In genomic region chr12:3319377-3319776, GRCm38 (mm10) we compare ENCODE assay signal across 13 mouse cellular contexts. TPM values are rescaled to one million over a fixed set of nuclear protein-coding genes. Genes with fewer than 3 reads are reported as not detected.
DNase-seq lines count a peak whose midpoint lies in the region; ATAC-seq and TF ChIP-seq lines count a peak whose summit lies in the region.
"Had no signal": no experiment of that assay in that cellular context is flagged by ENCODE, and none has a peak within 500 bp of the region (broad histone marks: within the 10 kb centered on the region; RNA-seq: fewer than 3 reads in every experiment).

No protein-coding gene starts in this region.

- no peak for ATAC-seq in heart, embryonic 12.5 days (ENCODE audit: insufficient number of reproducible peaks, low FRiP score)
- ATAC-seq in midbrain, embryonic 16.5 days, result no peak
- ATAC-seq: forebrain, embryonic 13.5 days had no signal

- no peak overlapping the region for H3K9ac ChIP-seq in heart, embryonic 12.5 days
- H3K9ac ChIP-seq in midbrain, embryonic 16.5 days (ENCODE audit: low read depth, low read length), result no peak overlapping the region
- H3K9ac ChIP-seq: forebrain, embryonic 13.5 days; lung, embryonic 14.5 days had no signal

- H3K9me3 ChIP-seq in heart, embryonic 12.5 days (replicated peaks), result no peaks in the 10 kb centered on the region
- H3K9me3 ChIP-seq in midbrain, embryonic 16.5 days (replicated peaks; ENCODE audit: control insufficient read depth, low read length, poor library complexity, severe bottlenecking), result no peaks in the 10 kb centered on the region
- H3K9me3 ChIP-seq: forebrain, embryonic 13.5 days had no signal

- H3K4me3 ChIP-seq in heart, embryonic 12.5 days, result no peak overlapping the region
- no peak overlapping the region for H3K4me3 ChIP-seq in myocyte
- H3K4me3 ChIP-seq in midbrain, embryonic 16.5 days (ENCODE audit: low read depth, low read length), result no peak overlapping the region
- H3K4me3 ChIP-seq: forebrain, embryonic 13.5 days; left cerebral cortex, adult 2 months had no signal

- 64% methylated on average over 4 of the region's 4 CpGs for WGBS in heart, embryonic 12.5 days
- WGBS in midbrain, embryonic 16.5 days, result 79% methylated on average over 4 of the region's 4 CpGs

- H3K27me3 ChIP-seq in heart, embryonic 12.5 days (replicated peaks), result no peaks in the 10 kb centered on the region
- no peaks in the 10 kb centered on the region for H3K27me3 ChIP-seq in myocyte (ENCODE audit: control insufficient read depth, insufficient read depth, insufficient read length)
- H3K27me3 ChIP-seq in midbrain, embryonic 16.5 days (ENCODE audit: control insufficient read depth, insufficient read depth, low read depth, low read length), result no peaks in the 10 kb centered on the region
- H3K27me3 ChIP-seq: forebrain, embryonic 13.5 days had no signal

- no peak for TF ChIP-seq POLR2A in myocyte (IDR thresholded peaks at IDR 0.05; ENCODE audit: insufficient read length, low read depth)

- H3K4me2 ChIP-seq in heart, embryonic 12.5 days, result no peak overlapping the region
- H3K4me2 ChIP-seq in myocyte (ENCODE audit: low read depth), result peak overlapping the region; percentile 54
- no peak overlapping the region for H3K4me2 ChIP-seq in midbrain, embryonic 16.5 days (ENCODE audit: low read length)
- H3K4me2 ChIP-seq: forebrain, embryonic 13.5 days; lung, embryonic 14.5 days had no signal

- no peaks in the 10 kb centered on the region for H3K79me2 ChIP-seq in myocyte (ENCODE audit: control insufficient read depth, insufficient read depth)

- no peak overlapping the region for H3ac ChIP-seq in myocyte (ENCODE audit: control insufficient read depth, insufficient read length)

- no peak overlapping the region for H3K27ac ChIP-seq in heart, embryonic 12.5 days (ENCODE audit: poor library complexity, severe bottlenecking)
- no peak overlapping the region for H3K27ac ChIP-seq in midbrain, embryonic 16.5 days (ENCODE audit: low read length)
- H3K27ac ChIP-seq: forebrain, embryonic 13.5 days; left cerebral cortex, adult 2 months had no signal

- peak; percentile 96 for DNase-seq in heart, adult 11 months
- peak; percentile 50 for DNase-seq in NIH3T3 (ENCODE audit: low read depth)
- DNase-seq in heart, adult 8-10 months (ENCODE audit: low spot score), result peak; percentile 54
- no peak for DNase-seq in left cerebral cortex, adult 11 months (ENCODE audit: low spot score)
- no peak for DNase-seq in ovary, postnatal 10 days (ENCODE audit: low spot score)
- DNase-seq: embryo, embryonic 11 days; lung, embryonic 14.5 days; thymus, postnatal 36 days had no signal

- no peaks in the 10 kb centered on the region for H3K4me1 ChIP-seq in heart, embryonic 12.5 days (replicated peaks)
- no peaks in the 10 kb centered on the region for H3K4me1 ChIP-seq in midbrain, embryonic 16.5 days (ENCODE audit: control insufficient read depth, insufficient read depth, low read length)
- H3K4me1 ChIP-seq: forebrain, embryonic 13.5 days had no signal

- H3K36me3 ChIP-seq in heart, embryonic 12.5 days, result no peaks in the 10 kb centered on the region
- H3K36me3 ChIP-seq in myocyte (ENCODE audit: control insufficient read depth, insufficient read depth), result no peaks in the 10 kb centered on the region
- H3K36me3 ChIP-seq in midbrain, embryonic 16.5 days (ENCODE audit: control insufficient read depth, insufficient read depth, low read length), result no peaks in the 10 kb centered on the region

TF ChIP-seq in myocyte, 11 proteins besides CTCF, POLR2A, EP300 and RAD21:
- no peak for TF ChIP-seq TCF3 (IDR thresholded peaks at IDR 0.05; ENCODE audit: insufficient read length, low read depth)
- peak; percentile 79 to 90 (median 88) for TF ChIP-seq MYOD1 (IDR thresholded peaks at IDR 0.05; ENCODE audit: control insufficient read depth in 1 of 3, insufficient read length in 2 of 3, low read depth in 2 of 3)
- TF ChIP-seq TCF12 (IDR thresholded peaks at IDR 0.05; ENCODE audit: insufficient read depth, poor library complexity, severe bottlenecking), result peak; percentile 68
- TF ChIP-seq REST (IDR thresholded peaks at IDR 0.05; ENCODE audit: insufficient read depth, insufficient read length), result no peak
- no peak for TF ChIP-seq MAX (IDR thresholded peaks at IDR 0.05; ENCODE audit: low read depth)
- TF ChIP-seq CEBPB (IDR thresholded peaks at IDR 0.05; ENCODE audit: insufficient read depth, poor library complexity, severe bottlenecking), result no peak
- TF ChIP-seq MYOG (IDR thresholded peaks at IDR 0.05; ENCODE audit: control insufficient read depth in 1 of 3, insufficient read depth in 1 of 3, insufficient read length in 2 of 3, low read depth in 2 of 3), result peak; percentile 52 to 90 (median 85)
- no peak for TF ChIP-seq E2F4 (IDR thresholded peaks at IDR 0.05; ENCODE audit: insufficient read depth)
- TF ChIP-seq SRF (IDR thresholded peaks at IDR 0.05; ENCODE audit: control insufficient read depth, insufficient read length, low read depth), result no peak
- TF ChIP-seq USF1 (IDR thresholded peaks at IDR 0.05; ENCODE audit: low read depth), result no peak
- no peak for TF ChIP-seq POLR2AphosphoS2 (IDR thresholded peaks at IDR 0.05; ENCODE audit: insufficient read length, low read depth)

RNA-seq across cellular contexts. Expression of gene Rab10, which starts 9.6 kb away (rescaled TPM):
- 94.8 and 96.3 TPM in 2 replicates for polyA plus RNA-seq in heart, embryonic 12.5 days (2016; fragmentation: Nextera tagmentation; extraction: Ambion mirVana)
- 100 to 1,000 TPM; 114 to 129 (median 122) TPM for total RNA-seq in heart, adult 8-10 months (2022)
- polyA plus RNA-seq in myocyte (2012; fragmentation: generic; extraction: Trizol), result 81.0 TPM
- 151 TPM in 2 replicates for polyA plus RNA-seq in midbrain, embryonic 16.5 days (2015; fragmentation: Nextera tagmentation; extraction: Ambion mirVana)

RNA-seq across cellular contexts. Expression of gene Kif3c, which starts 45.6 kb away (rescaled TPM):
- 8.6 and 10.7 TPM in 2 replicates for polyA plus RNA-seq in heart, embryonic 12.5 days (2016; fragmentation: Nextera tagmentation; extraction: Ambion mirVana)
- 1 to 10 TPM; 5.9 to 6.9 (median 6.3) TPM for total RNA-seq in heart, adult 8-10 months (2022)
- polyA plus RNA-seq in myocyte (2012; fragmentation: generic; extraction: Trizol), result 16.7 TPM
- 94.5 and 96.7 TPM in 2 replicates for polyA plus RNA-seq in midbrain, embryonic 16.5 days (2015; fragmentation: Nextera tagmentation; extraction: Ambion mirVana)

Comparison
In these comparisons a context has a peak if more than half of its experiments do, and no peak if none do; other contexts are left out.
1. DNase-seq: peak in heart, adult 11 months (single experiment), NIH3T3 (single experiment) and heart, adult 8-10 months (single experiment); none in left cerebral cortex, adult 11 months (single experiment) and ovary, postnatal 10 days (single experiment).